Mouse (Mus musculus) gastrocnemius, postnatal 36 days (tissue): ENCODE measurements around the gene Rtf2. TPM values are rescaled to one million over a fixed set of nuclear protein-coding genes. Genes with fewer than 3 reads are reported as not detected.

Experiments
- DNase-seq, 2 experiments: peaks; one replicate each; pipeline ENCODE4 v3.0.0; 2022
- intact Hi-C: fragments of 180-260 bp; cut with DNase I; formaldehyde crosslinking; loops from one replicate; pipeline ENCODE4 v1.15.1; 2025
- long read RNA-seq, 2 experiments: library from polyadenylated mRNA; stranded (forward); transcript quantifications; one replicate each; pipeline ENCODE4 v2.0.0; 2021
- total RNA-seq, 2 experiments: library from RNA; stranded (reverse); gene quantifications; 2 replicates each; pipeline ENCODE4 v1.2.3; 2021

The Rtf2 gene
- 10 to 100 TPM; 27.0 to 27.6 TPM for total RNA-seq
- long read RNA-seq, experiment 1, transcript Rtf2-201 (9 exons, 2,173 nt) = major isoform, 43 of 50 reads
- long read RNA-seq, experiment 1, partial matches to known transcripts = 3 of 50 reads
- long read RNA-seq, experiment 1, other reads (novel, unspliced or antisense) = 4 of 50 reads
- long read RNA-seq, experiment 2, transcript Rtf2-201 (9 exons, 2,173 nt) = major isoform, 48 of 60 reads
- long read RNA-seq, experiment 2, partial matches to known transcripts = 6 of 60 reads
- long read RNA-seq, experiment 2, other reads (novel, unspliced or antisense) = 6 of 60 reads

GRCm38 (mm10) chr2:172439843-172440639 lies at the start of gene Rtf2:
TSS of gene Rtf2 (plus strand) at chr2:172440556.
- intact Hi-C loops = loop anchor here (5.0 to 10.0 kb wide), 2 partner anchors 63 to 215 kb away; no protein-coding TSS in a partner anchor
- peak; percentile 99 for DNase-seq

- intact Hi-C loops = no loop called here
- DNase-seq = no peak
Measured at GRCm38 (mm10) chr2:172392041-172392521, 48.3 kb upstream of the Rtf2 start.

GRCm38 (mm10) chr2:172393391-172394051 lies 46.8 kb upstream of the Rtf2 start, which contains the start of gene Cass4:
TSS of gene Cass4 (plus strand) at chr2:172393794.
- intact Hi-C loops = no loop called here

GRCm38 (mm10) chr2:172394052-172394392 lies 46.3 kb upstream of the Rtf2 start:
- intact Hi-C loops = no loop called here
- no peak for DNase-seq

More at GRCm38 (mm10) chr2:172393391-172394051, 46.8 kb upstream of the Rtf2 start, which contains the start of gene Cass4:
- DNase-seq = no peak

- no peak for DNase-seq
- intact Hi-C loops = no loop called here
Measured at GRCm38 (mm10) chr2:172394671-172395070, 45.7 kb upstream of the Rtf2 start.

GRCm38 (mm10) chr2:172395961-172396360 lies 44.4 kb upstream of the Rtf2 start:
- DNase-seq = no peak
- intact Hi-C loops = no loop called here

- DNase-seq = no peak
- intact Hi-C loops = no loop called here
Measured at GRCm38 (mm10) chr2:172399901-172400300, 40.5 kb upstream of the Rtf2 start.

- no peak for DNase-seq
- intact Hi-C loops = no loop called here
Measured at GRCm38 (mm10) chr2:172401116-172401825, 39.1 kb upstream of the Rtf2 start.

- DNase-seq = no peak
Measured at GRCm38 (mm10) chr2:172404239-172404638, 36.1 kb upstream of the Rtf2 start.

GRCm38 (mm10) chr2:172405011-172405410 lies 35.3 kb upstream of the Rtf2 start:
- DNase-seq = no peak
- intact Hi-C loops = no loop called here

More at GRCm38 (mm10) chr2:172404239-172404638, 36.1 kb upstream of the Rtf2 start:
- intact Hi-C loops = no loop called here

- intact Hi-C loops = no loop called here
- no peak for DNase-seq
Measured at GRCm38 (mm10) chr2:172406173-172406572, 34.2 kb upstream of the Rtf2 start.

- no peak for DNase-seq
- intact Hi-C loops = no loop called here
Measured at GRCm38 (mm10) chr2:172407499-172407898, 32.9 kb upstream of the Rtf2 start.

- intact Hi-C loops = no loop called here
- DNase-seq = no peak
Measured at GRCm38 (mm10) chr2:172410686-172411085, 29.7 kb upstream of the Rtf2 start.

GRCm38 (mm10) chr2:172411091-172411490 lies 29.3 kb upstream of the Rtf2 start:
- DNase-seq = no peak
- intact Hi-C loops = no loop called here

GRCm38 (mm10) chr2:172412454-172412853 lies 27.9 kb upstream of the Rtf2 start:
- intact Hi-C loops = no loop called here
- DNase-seq = no peak

- intact Hi-C loops = no loop called here
- no peak for DNase-seq
Measured at GRCm38 (mm10) chr2:172413273-172413672, 27.1 kb upstream of the Rtf2 start.

- intact Hi-C loops = no loop called here
- DNase-seq = no peak
Measured at GRCm38 (mm10) chr2:172413894-172414293, 26.5 kb upstream of the Rtf2 start.

GRCm38 (mm10) chr2:172416218-172416617 lies 24.1 kb upstream of the Rtf2 start:
- intact Hi-C loops = no loop called here
- DNase-seq = no peak

GRCm38 (mm10) chr2:172416876-172417275 lies 23.5 kb upstream of the Rtf2 start:
- intact Hi-C loops = no loop called here
- DNase-seq = no peak

- intact Hi-C loops = no loop called here
- no peak for DNase-seq
Measured at GRCm38 (mm10) chr2:172418208-172418607, 22.1 kb upstream of the Rtf2 start.
